In the genomic region with DNA sequence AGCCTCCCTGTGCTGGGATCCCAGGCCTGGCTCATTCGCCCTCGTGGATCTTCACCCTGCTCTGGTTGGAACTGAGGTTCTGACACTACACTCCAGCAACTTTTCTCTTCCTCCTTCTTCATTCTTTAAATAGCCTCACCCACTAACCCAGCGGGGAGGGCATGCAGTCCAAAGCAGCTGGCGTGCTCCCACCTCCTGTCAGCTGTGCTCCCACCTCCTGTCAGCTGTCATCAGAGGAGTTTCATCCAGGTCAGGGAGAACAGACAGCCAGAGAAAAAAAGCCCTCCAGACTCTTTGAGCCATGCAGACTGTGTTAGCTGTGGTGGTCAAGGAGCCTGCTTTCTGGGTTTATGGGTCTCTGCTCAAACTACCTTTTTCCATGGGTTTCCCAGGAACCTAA, we compare ENCODE assay signal across 20 mouse cellular contexts. TPM values are rescaled to one million over a fixed set of nuclear protein-coding genes. Genes with fewer than 3 reads are reported as not detected.
DNase-seq lines count a peak whose midpoint lies in the region; ATAC-seq and TF ChIP-seq lines count a peak whose summit lies in the region.
"Had no signal": no experiment of that assay in that cellular context is flagged by ENCODE, and none has a peak within 500 bp of the region (broad histone marks: within the 10 kb centered on the region; RNA-seq: fewer than 3 reads in every experiment).

No protein-coding gene starts in this region.

- intact Hi-C loops in gastrocnemius, postnatal 36 days (cut with DNase I): loop anchor here (2.0 kb wide), 1 partner anchor 73 kb away; no protein-coding TSS in a partner anchor

- no peak overlapping the region for H3K4me3 ChIP-seq in heart, embryonic 12.5 days
- H3K4me3 ChIP-seq in heart, embryonic 11.5 days (ENCODE audit: low read depth, low read length): no peak overlapping the region
- no peak overlapping the region for H3K4me3 ChIP-seq in stomach, postnatal 0 days (ENCODE audit: low read depth, low read length)
- no peak overlapping the region for H3K4me3 ChIP-seq in thymus, adult 2 months (ENCODE audit: control insufficient read depth, insufficient read depth, low read length)
- H3K4me3 ChIP-seq: forebrain, embryonic 12.5 days; heart, embryonic 10.5 days; hindbrain, embryonic 10.5 days; intestine, embryonic 15.5 days had no signal

- peak; percentile 60 for DNase-seq in gastrocnemius, adult 18-20 months (ENCODE audit: low spot score)
- DNase-seq in gastrocnemius, postnatal 36 days: no peak
- peak; percentile 59 for DNase-seq in brain, adult 2 months (ENCODE audit: low read depth, low spot score)
- DNase-seq in stomach, postnatal 0 days (ENCODE audit: low spot score): no peak
- no peak for DNase-seq in thymus, adult 2 months
- DNase-seq: adrenal gland, adult 2 months; adrenal gland, postnatal 25 days; cerebellum, adult 2 months; heart, adult 18-20 months had no signal

- H3K9me3 ChIP-seq in heart, embryonic 12.5 days (replicated peaks): no peaks in the 10 kb centered on the region
- H3K9me3 ChIP-seq in heart, embryonic 11.5 days (replicated peaks; ENCODE audit: control insufficient read depth, low read length): no peaks in the 10 kb centered on the region
- H3K9me3 ChIP-seq in stomach, postnatal 0 days (ENCODE audit: control insufficient read depth, low read length): no peaks in the 10 kb centered on the region
- H3K9me3 ChIP-seq: forebrain, embryonic 12.5 days; heart, embryonic 10.5 days; hindbrain, embryonic 10.5 days; intestine, embryonic 15.5 days had no signal

- TF ChIP-seq CTCF in stomach, postnatal 0 days (IDR thresholded peaks at IDR 0.05; ENCODE audit: low read depth): no peak
- no peak for TF ChIP-seq CTCF in thymus, adult 2 months (IDR thresholded peaks at IDR 0.05; ENCODE audit: borderline replicate concordance, control insufficient read depth, extremely low read depth, insufficient read depth, low read length, poor library complexity)

- WGBS in heart, embryonic 12.5 days: 58% methylated on average over 4 of the region's 4 CpGs
- whole genome bisulfite sequencing in heart, embryonic 11.5 days (ENCODE audit: insufficient replicate concordance): 59% methylated on average over 4 of the region's 4 CpGs
- 86% methylated on average over 4 of the region's 4 CpGs for WGBS in stomach, postnatal 0 days
- WGBS in thymus, adult 2 months: 81% methylated on average over 4 of the region's 4 CpGs

- H3K4me2 ChIP-seq in heart, embryonic 12.5 days: no peak overlapping the region
- H3K4me2 ChIP-seq in heart, embryonic 11.5 days: no peak overlapping the region
- H3K4me2 ChIP-seq in stomach, postnatal 0 days (replicated peaks; ENCODE audit: low read depth): no peak overlapping the region
- H3K4me2 ChIP-seq: forebrain, embryonic 12.5 days; hindbrain, embryonic 14.5 days; intestine, embryonic 15.5 days had no signal

- no peak for ATAC-seq in heart, embryonic 12.5 days (ENCODE audit: insufficient number of reproducible peaks, low FRiP score)
- ATAC-seq in heart, embryonic 11.5 days (replicated peaks; ENCODE audit: insufficient number of reproducible peaks, low FRiP score, low TSS enrichment): no peak
- ATAC-seq in stomach, postnatal 0 days (ENCODE audit: low FRiP score, low TSS enrichment): no peak
- ATAC-seq: activated CD4-positive, CD25-positive, alpha-beta regulatory T cell, adult 4 months; forebrain, embryonic 16.5 days; intestine, embryonic 15.5 days; Patski had no signal

- TF ChIP-seq POLR2A in thymus, adult 2 months (IDR thresholded peaks at IDR 0.05; ENCODE audit: control insufficient read depth, extremely low read depth, insufficient read depth, low read length, poor library complexity): no peak

- TF ChIP-seq EP300 in stomach, postnatal 0 days (optimal IDR thresholded peaks at IDR 0.05): no peak

- no peaks in the 10 kb centered on the region for H3K36me3 ChIP-seq in heart, embryonic 12.5 days
- no peaks in the 10 kb centered on the region for H3K36me3 ChIP-seq in heart, embryonic 11.5 days (ENCODE audit: control insufficient read depth, insufficient read depth, low read length)
- H3K36me3 ChIP-seq in stomach, postnatal 0 days (ENCODE audit: control insufficient read depth, insufficient read depth, low read length): no peaks in the 10 kb centered on the region
- no peaks in the 10 kb centered on the region for H3K36me3 ChIP-seq in thymus, adult 2 months (ENCODE audit: control insufficient read depth, insufficient read depth, low read length)
- H3K36me3 ChIP-seq: forebrain, embryonic 12.5 days; heart, embryonic 10.5 days; hindbrain, embryonic 10.5 days; intestine, embryonic 15.5 days had no signal

- H3K4me1 ChIP-seq in heart, embryonic 12.5 days (replicated peaks): peaks cover 16% of the 10 kb centered on the region
- H3K4me1 ChIP-seq in heart, embryonic 11.5 days (ENCODE audit: control insufficient read depth, insufficient read depth, low read length): no peaks in the 10 kb centered on the region
- H3K4me1 ChIP-seq in stomach, postnatal 0 days (replicated peaks; ENCODE audit: control insufficient read depth, insufficient read depth): no peaks in the 10 kb centered on the region
- no peaks in the 10 kb centered on the region for H3K4me1 ChIP-seq in thymus, adult 2 months (replicated peaks; ENCODE audit: control insufficient read depth, insufficient read depth, low read length)
- H3K4me1 ChIP-seq: forebrain, embryonic 12.5 days had no signal

- 0 out of 2 replicates have a peak, but pooled peaks cover 4% of the 10 kb centered on the region for H3K27me3 ChIP-seq in heart, embryonic 12.5 days (replicated peaks)
- no peaks in the 10 kb centered on the region for H3K27me3 ChIP-seq in heart, embryonic 11.5 days (ENCODE audit: control insufficient read depth, insufficient read depth, low read length)
- no peaks in the 10 kb centered on the region for H3K27me3 ChIP-seq in stomach, postnatal 0 days (ENCODE audit: control insufficient read depth, insufficient read depth, low read length)
- H3K27me3 ChIP-seq in thymus, adult 2 months (ENCODE audit: control insufficient read depth, insufficient read depth, low read length): no peaks in the 10 kb centered on the region
- H3K27me3 ChIP-seq: intestine, embryonic 15.5 days; Patski had no signal

- no peak overlapping the region for H3K27ac ChIP-seq in heart, embryonic 12.5 days (ENCODE audit: poor library complexity, severe bottlenecking)
- H3K27ac ChIP-seq in heart, embryonic 11.5 days (ENCODE audit: low read depth, low read length): no peak overlapping the region
- no peak overlapping the region for H3K27ac ChIP-seq in stomach, postnatal 0 days (replicated peaks)
- no peak overlapping the region for H3K27ac ChIP-seq in thymus, adult 2 months (ENCODE audit: control insufficient read depth, insufficient read depth, low read length)
- H3K27ac ChIP-seq: forebrain, embryonic 12.5 days; heart, embryonic 10.5 days; hindbrain, embryonic 10.5 days; hindbrain, embryonic 14.5 days; intestine, embryonic 15.5 days had no signal

- peak overlapping the region; percentile 5; the same call in 1 of the 2 replicates for H3K9ac ChIP-seq in heart, embryonic 12.5 days
- H3K9ac ChIP-seq in heart, embryonic 11.5 days (ENCODE audit: low read depth, low read length): no peak overlapping the region
- no peak overlapping the region for H3K9ac ChIP-seq in stomach, postnatal 0 days (ENCODE audit: low read length)
- H3K9ac ChIP-seq: forebrain, embryonic 12.5 days; hindbrain, embryonic 14.5 days; intestine, embryonic 15.5 days had no signal

RNA-seq across cellular contexts. Expression of gene Khk, which starts 10.1 kb away (rescaled TPM):
- 10 to 100 TPM; 36.5 to 36.6 TPM for total RNA-seq in gastrocnemius, adult 18-20 months (2021)
- 10 to 100 TPM; 27.1 to 30.3 TPM for total RNA-seq in gastrocnemius, postnatal 36 days (2021)
- 6.5 and 8.1 TPM in 2 replicates for polyA plus RNA-seq in heart, embryonic 12.5 days (2016; fragmentation: Nextera tagmentation; extraction: Ambion mirVana)
- polyA plus RNA-seq in heart, embryonic 11.5 days (2014; fragmentation: Nextera tagmentation; extraction: Ambion mirVana): 10.1 and 11.3 TPM in 2 replicates
- 28.4 and 33.6 TPM in 2 replicates for polyA plus RNA-seq in stomach, postnatal 0 days (2015; fragmentation: Nextera tagmentation; extraction: Ambion mirVana)
- 28.3 and 32.0 TPM in 2 replicates for polyA plus RNA-seq in thymus, adult 2 months (2012; rRNA removed)

RNA-seq across cellular contexts. Expression of gene Cgref1, which starts 14.0 kb away (rescaled TPM):
- total RNA-seq in gastrocnemius, adult 18-20 months (2021): 1 to 10 TPM; 3.0 to 3.9 TPM
- 1 to 10 TPM; 2.5 TPM for total RNA-seq in gastrocnemius, postnatal 36 days (2021)
- polyA plus RNA-seq in heart, embryonic 12.5 days (2016; fragmentation: Nextera tagmentation; extraction: Ambion mirVana): 4.9 and 5.2 TPM in 2 replicates
- polyA plus RNA-seq in heart, embryonic 11.5 days (2014; fragmentation: Nextera tagmentation; extraction: Ambion mirVana): 4.4 and 5.4 TPM in 2 replicates
- polyA plus RNA-seq in stomach, postnatal 0 days (2015; fragmentation: Nextera tagmentation; extraction: Ambion mirVana): 22.5 and 24.8 TPM in 2 replicates
- 0.31 and 0.70 TPM in 2 replicates for polyA plus RNA-seq in thymus, adult 2 months (2012; rRNA removed)
- total RNA-seq: CH12.LX had no signal

RNA-seq across cellular contexts. Expression of gene Emilin1, which starts 18.2 kb away (rescaled TPM):
- total RNA-seq in gastrocnemius, adult 18-20 months (2021): 1 to 10 TPM; 2.5 to 4.4 TPM
- 1 to 10 TPM; 4.8 to 7.0 TPM for total RNA-seq in gastrocnemius, postnatal 36 days (2021)
- polyA plus RNA-seq in heart, embryonic 12.5 days (2016; fragmentation: Nextera tagmentation; extraction: Ambion mirVana): 179 and 187 TPM in 2 replicates
- polyA plus RNA-seq in heart, embryonic 11.5 days (2014; fragmentation: Nextera tagmentation; extraction: Ambion mirVana): 90.5 and 123 TPM in 2 replicates
- 85.6 and 97.0 TPM in 2 replicates for polyA plus RNA-seq in stomach, postnatal 0 days (2015; fragmentation: Nextera tagmentation; extraction: Ambion mirVana)
- polyA plus RNA-seq in thymus, adult 2 months (2012; rRNA removed): 44.6 and 57.5 TPM in 2 replicates

RNA-seq across cellular contexts. Expression of gene Ost4, which starts 23.8 kb away (rescaled TPM):
- total RNA-seq in gastrocnemius, adult 18-20 months (2021): 100 to 1,000 TPM; 110 to 114 TPM
- 10 to 100 TPM; 94.1 to 99.6 TPM for total RNA-seq in gastrocnemius, postnatal 36 days (2021)
- 386 and 388 TPM in 2 replicates for polyA plus RNA-seq in heart, embryonic 12.5 days (2016; fragmentation: Nextera tagmentation; extraction: Ambion mirVana)
- polyA plus RNA-seq in heart, embryonic 11.5 days (2014; fragmentation: Nextera tagmentation; extraction: Ambion mirVana): 445 and 470 TPM in 2 replicates
- 368 and 397 TPM in 2 replicates for polyA plus RNA-seq in stomach, postnatal 0 days (2015; fragmentation: Nextera tagmentation; extraction: Ambion mirVana)
- polyA plus RNA-seq in thymus, adult 2 months (2012; rRNA removed): 192 and 239 TPM in 2 replicates

RNA-seq across cellular contexts. Expression of gene Preb, which starts 28.8 kb away (rescaled TPM):
- total RNA-seq in gastrocnemius, adult 18-20 months (2021): 10 to 100 TPM; 70.5 to 78.2 TPM
- 10 to 100 TPM; 76.7 to 86.2 TPM for total RNA-seq in gastrocnemius, postnatal 36 days (2021)
- 86.0 and 89.0 TPM in 2 replicates for polyA plus RNA-seq in heart, embryonic 12.5 days (2016; fragmentation: Nextera tagmentation; extraction: Ambion mirVana)
- polyA plus RNA-seq in heart, embryonic 11.5 days (2014; fragmentation: Nextera tagmentation; extraction: Ambion mirVana): 69.1 and 70.2 TPM in 2 replicates
- 88.1 and 93.1 TPM in 2 replicates for polyA plus RNA-seq in stomach, postnatal 0 days (2015; fragmentation: Nextera tagmentation; extraction: Ambion mirVana)
- 401 and 419 TPM in 2 replicates for polyA plus RNA-seq in thymus, adult 2 months (2012; rRNA removed)

Comparison
In these comparisons a context has a peak if more than half of its experiments do, and no peak if none do; other contexts are left out.
1. DNase-seq: peak in gastrocnemius, adult 18-20 months (single experiment) and brain, adult 2 months (single experiment); none in gastrocnemius, postnatal 36 days (0 of 2), stomach, postnatal 0 days (single experiment) and thymus, adult 2 months (single experiment).